Mouse (Mus musculus): ENCODE data around the gene Scrt2. TPM values are rescaled to one million over a fixed set of nuclear protein-coding genes. Genes with fewer than 3 reads are reported as not detected.
A peak's percentile ranks its signal among the peaks of the same experiment; 100 is the strongest.
"Not testable (repeated sequence)": the region's sequence is repeated elsewhere in the genome, so short reads cannot be mapped to it uniquely, and the experiment has no call there.

Scrt2 gene
- polyA plus RNA-seq, 1 experiment = 15.4 TPM

GRCm38 (mm10) chr2:152050316-152050715 is 31.0 kb upstream of the Scrt2 start:
- Histone ChIP-seq H3K27me3 (ENCODE audit: control insufficient read depth, insufficient read depth, low read length) (peaks cover 10% of the 10 kb centered on the region; the same call in 1 of the 2 replicates), H3K4me3 (replicated peaks; ENCODE audit: insufficient read depth, low read depth, low read length) (no peak overlapping the region), H3K4me1 (ENCODE audit: control insufficient read depth, insufficient read depth, low read length) (peaks cover 11% of the 10 kb centered on the region), H3K27ac (ENCODE audit: insufficient read depth, low read length) (no peak overlapping the region)
- TF ChIP-seq CTCF (IDR thresholded peaks at IDR 0.05; ENCODE audit: borderline replicate concordance, insufficient read depth, low read depth, low read length) = no peak
- TF ChIP-seq POLR2A (IDR thresholded peaks at IDR 0.05; ENCODE audit: borderline replicate concordance, insufficient read depth, low read length) = no peak
- DNase-seq = no peak
- 76% methylated on average over 7 of the region's 7 CpGs for WGBS

- DNase-seq = no peak
- TF ChIP-seq CTCF (IDR thresholded peaks at IDR 0.05; ENCODE audit: borderline replicate concordance, insufficient read depth, low read depth, low read length) = no peak
- WGBS = 79% methylated on average over 3 of the region's 3 CpGs
- Histone ChIP-seq H3K4me1 (ENCODE audit: control insufficient read depth, insufficient read depth, low read length) (peaks cover 25% of the 10 kb centered on the region), H3K4me3 (replicated peaks; ENCODE audit: insufficient read depth, low read depth, low read length) (no peak overlapping the region), H3K27ac (ENCODE audit: insufficient read depth, low read length) (no peak overlapping the region), H3K27me3 (ENCODE audit: control insufficient read depth, insufficient read depth, low read length) (peaks cover 10% of the 10 kb centered on the region; the same call in 1 of the 2 replicates)
Observed at GRCm38 (mm10) chr2:152051985-152052384, 29.3 kb upstream of the Scrt2 start.

GRCm38 (mm10) chr2:152055406-152055805 is 25.9 kb upstream of the Scrt2 start:
- Histone ChIP-seq H3K27ac (ENCODE audit: insufficient read depth, low read length) (no peak overlapping the region), H3K4me3 (replicated peaks; ENCODE audit: insufficient read depth, low read depth, low read length) (no peak overlapping the region), H3K4me1 (ENCODE audit: control insufficient read depth, insufficient read depth, low read length) (peaks cover 21% of the 10 kb centered on the region), H3K27me3 (ENCODE audit: control insufficient read depth, insufficient read depth, low read length) (no peaks in the 10 kb centered on the region; the same call in 1 of the 2 replicates)
- TF ChIP-seq POLR2A (IDR thresholded peaks at IDR 0.05; ENCODE audit: borderline replicate concordance, insufficient read depth, low read length) (no peak), CTCF (IDR thresholded peaks at IDR 0.05; ENCODE audit: borderline replicate concordance, insufficient read depth, low read depth, low read length) (no peak)
- 3% methylated on average over 1 of the region's 1 CpGs for WGBS
- peak; percentile 81 to 88 for DNase-seq

- no peaks in the 10 kb centered on the region for H3K27me3 ChIP-seq (ENCODE audit: control insufficient read depth, insufficient read depth, low read length)
- peak; percentile 79 to 89 for DNase-seq
Observed at GRCm38 (mm10) chr2:152056368-152057251, 24.7 kb upstream of the Scrt2 start.

GRCm38 (mm10) chr2:152057252-152057563 is 24.1 kb upstream of the Scrt2 start:
- 67% methylated on average over 9 of the region's 9 CpGs for WGBS
- Histone ChIP-seq H3K4me3 (replicated peaks; ENCODE audit: insufficient read depth, low read depth, low read length) (no peak overlapping the region), H3K27ac (ENCODE audit: insufficient read depth, low read length) (no peak overlapping the region), H3K27me3 (ENCODE audit: control insufficient read depth, insufficient read depth, low read length) (no peaks in the 10 kb centered on the region), H3K4me1 (ENCODE audit: control insufficient read depth, insufficient read depth, low read length) (peaks cover 21% of the 10 kb centered on the region)
- peak in 1 of 2 experiments; percentile 25 for DNase-seq
- TF ChIP-seq CTCF (IDR thresholded peaks at IDR 0.05; ENCODE audit: borderline replicate concordance, insufficient read depth, low read depth, low read length) = no peak
- no peak for TF ChIP-seq POLR2A (IDR thresholded peaks at IDR 0.05; ENCODE audit: borderline replicate concordance, insufficient read depth, low read length)

More at GRCm38 (mm10) chr2:152056368-152057251, 24.7 kb upstream of the Scrt2 start:
- H3K4me1 ChIP-seq (ENCODE audit: control insufficient read depth, insufficient read depth, low read length) = peaks cover 21% of the 10 kb centered on the region
- no peak overlapping the region for H3K27ac ChIP-seq (ENCODE audit: insufficient read depth, low read length)
- TF ChIP-seq POLR2A (IDR thresholded peaks at IDR 0.05; ENCODE audit: borderline replicate concordance, insufficient read depth, low read length) (no peak), CTCF (IDR thresholded peaks at IDR 0.05; ENCODE audit: borderline replicate concordance, insufficient read depth, low read depth, low read length) (no peak)
- no peak overlapping the region for H3K4me3 ChIP-seq (replicated peaks; ENCODE audit: insufficient read depth, low read depth, low read length)
- WGBS = 30% methylated on average over 22 of the region's 22 CpGs

GRCm38 (mm10) chr2:152062817-152063216 is 18.5 kb upstream of the Scrt2 start:
- H3K27me3 ChIP-seq (ENCODE audit: control insufficient read depth, insufficient read depth, low read length); H3K4me3 ChIP-seq (replicated peaks; ENCODE audit: insufficient read depth, low read depth, low read length); H3K27ac ChIP-seq (ENCODE audit: insufficient read depth, low read length); H3K4me1 ChIP-seq (ENCODE audit: control insufficient read depth, insufficient read depth, low read length); DNase-seq: not testable (repeated sequence)
- 77% methylated on average over 3 of the region's 3 CpGs for WGBS

GRCm38 (mm10) chr2:152068660-152069433 is 12.5 kb upstream of the Scrt2 start:
- Histone ChIP-seq H3K4me1 (ENCODE audit: control insufficient read depth, insufficient read depth, low read length) (no peaks in the 10 kb centered on the region), H3K27ac (ENCODE audit: insufficient read depth, low read length) (no peak overlapping the region), H3K27me3 (ENCODE audit: control insufficient read depth, insufficient read depth, low read length) (no peaks in the 10 kb centered on the region), H3K4me3 (replicated peaks; ENCODE audit: insufficient read depth, low read depth, low read length) (no peak overlapping the region)
- 68% methylated on average over 11 of the region's 11 CpGs for WGBS
- TF ChIP-seq POLR2A (IDR thresholded peaks at IDR 0.05; ENCODE audit: borderline replicate concordance, insufficient read depth, low read length) (no peak), CTCF (IDR thresholded peaks at IDR 0.05; ENCODE audit: borderline replicate concordance, insufficient read depth, low read depth, low read length) (no peak)
- no peak for DNase-seq

- Histone ChIP-seq H3K27me3 (ENCODE audit: control insufficient read depth, insufficient read depth, low read length) (no peaks in the 10 kb centered on the region), H3K4me3 (replicated peaks; ENCODE audit: insufficient read depth, low read depth, low read length) (no peak overlapping the region), H3K4me1 (ENCODE audit: control insufficient read depth, insufficient read depth, low read length) (no peaks in the 10 kb centered on the region), H3K27ac (ENCODE audit: insufficient read depth, low read length) (no peak overlapping the region)
- no peak for DNase-seq
- TF ChIP-seq CTCF (IDR thresholded peaks at IDR 0.05; ENCODE audit: borderline replicate concordance, insufficient read depth, low read depth, low read length) (no peak), POLR2A (IDR thresholded peaks at IDR 0.05; ENCODE audit: borderline replicate concordance, insufficient read depth, low read length) (no peak)
- WGBS = 65% methylated on average over 9 of the region's 9 CpGs
Observed at GRCm38 (mm10) chr2:152069434-152069786, 11.9 kb upstream of the Scrt2 start.
